Mouse (Mus musculus): ENCODE measurements at regions not wholly inside any gene's neighbourhood (a gene's known extent, or its start where the extent isn't known, plus 50 kb on each side); places are given as distances from the start of the nearest gene placed in this dataset.

DNA sequence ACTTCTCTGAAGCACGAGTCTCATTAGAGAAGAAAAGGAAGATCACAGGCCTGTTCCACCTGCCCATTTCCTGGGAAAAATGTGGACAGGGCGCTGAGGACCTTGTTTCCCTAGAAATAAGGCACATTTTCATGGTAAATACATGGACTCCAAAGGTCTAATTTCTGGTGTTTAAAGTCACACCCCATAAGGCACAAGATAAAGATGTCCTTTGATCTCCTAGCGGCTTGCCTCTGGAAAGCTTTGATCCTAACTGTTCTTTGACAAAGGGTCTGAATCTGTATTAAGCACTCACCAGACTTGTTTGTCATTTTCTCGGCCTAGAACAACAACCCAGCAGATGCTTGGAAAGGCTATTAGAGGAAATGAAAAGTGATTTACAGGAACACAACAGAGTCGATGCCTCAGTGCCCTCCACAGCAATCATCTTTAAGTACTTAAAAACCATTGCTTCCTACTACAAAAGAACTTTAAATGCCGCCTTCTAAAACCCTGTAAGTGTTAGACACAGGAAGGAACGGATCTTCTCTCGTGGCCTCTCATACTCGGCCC lies 168.3 kb upstream of the Plxnc1 start:
- TF ChIP-seq POLR2A (IDR thresholded peaks at IDR 0.05; ENCODE audit: extremely low read depth, insufficient read depth, low read length) (no peak), CTCF (IDR thresholded peaks at IDR 0.05; ENCODE audit: low read depth, low read length) (no peak)

All from liver, adult 2 months (tissue).